Mouse (Mus musculus) liver, postnatal 0 days (tissue): ENCODE measurements around the gene Gabrg3.

Experiments
- CTCF ChIP-seq: sonication (generic); IDR thresholded peaks from 2 replicates; pipeline ENCODE4 v1.5.1; 2016; ENCODE audit warnings: antibody characterized with exemption, low read depth
- EP300 ChIP-seq: IDR thresholded peaks from 2 replicates; pipeline ENCODE4 v1.6.1; 2016; ENCODE audit warnings: antibody characterized with exemption, low read depth, mild to moderate bottlenecking

- TF ChIP-seq CTCF (no peak), EP300 (no peak)
These were observed 25.9 kb upstream of the Gabrg3 start for GRCm38 (mm10) chr7:57412896-57413295.
